Mouse (Mus musculus) CH12F3 (cell line): ENCODE measurements around the gene Tbc1d20.
"Not testable (repeated sequence)": the region's sequence is repeated elsewhere in the genome, so short reads cannot be mapped to it uniquely, and the experiment has no call there.

Experiments used
- in situ Hi-C: fragments of 300-500 bp; cut with MboI; formaldehyde crosslinking; loops from 2 replicates; pipeline ENCODE4 v1.14.3; 2020; ENCODE audit warnings: low sequenced_read_pairs

Gene Tbc1d20

GRCm38 (mm10) chr2:152357254-152357653 lies 63.6 kb downstream of the Tbc1d20 start:
- in situ Hi-C loops = no loop called here

DNA sequence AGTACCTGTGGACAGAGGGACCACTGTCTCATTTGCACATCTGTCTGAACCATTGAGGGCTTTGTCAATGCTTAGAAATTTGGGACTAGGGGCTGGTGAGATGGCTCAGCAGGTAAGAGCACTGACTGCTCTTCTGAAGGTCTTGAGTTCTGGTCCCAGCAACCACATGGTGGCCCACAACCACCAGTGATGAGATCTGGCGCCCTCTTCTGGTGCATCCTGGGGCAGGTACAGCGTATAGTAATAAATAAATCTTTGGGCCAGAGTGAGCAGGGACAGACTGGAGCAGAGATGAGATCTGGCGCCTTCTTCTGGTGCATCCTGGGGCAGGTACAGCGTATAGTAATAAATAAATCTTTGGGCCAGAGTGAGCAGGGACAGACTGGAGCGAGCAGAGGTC lies 65.3 kb downstream of the Tbc1d20 start:
- in situ Hi-C loops = not testable (repeated sequence)

DNA sequence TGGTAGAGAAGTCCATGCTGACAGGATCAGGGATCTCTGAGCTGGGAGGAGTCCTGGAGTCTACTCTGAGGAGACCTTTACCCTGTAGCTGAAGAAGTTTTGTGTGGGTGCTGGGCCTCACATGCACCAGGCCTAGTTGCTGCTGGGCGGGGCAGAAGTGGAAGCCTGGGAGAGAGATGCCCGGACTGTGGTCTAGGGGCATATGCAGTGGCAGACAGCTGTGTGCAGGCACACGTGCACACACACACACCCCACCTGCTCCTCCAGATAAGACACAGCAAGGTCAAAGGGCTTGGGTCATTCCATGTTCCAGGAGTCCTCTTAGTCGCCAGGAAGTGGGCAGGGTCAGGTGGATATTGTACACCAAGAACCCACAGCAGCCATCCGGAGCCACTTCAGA lies 66.0 kb downstream of the Tbc1d20 start:
- in situ Hi-C loops = no loop called here

DNA sequence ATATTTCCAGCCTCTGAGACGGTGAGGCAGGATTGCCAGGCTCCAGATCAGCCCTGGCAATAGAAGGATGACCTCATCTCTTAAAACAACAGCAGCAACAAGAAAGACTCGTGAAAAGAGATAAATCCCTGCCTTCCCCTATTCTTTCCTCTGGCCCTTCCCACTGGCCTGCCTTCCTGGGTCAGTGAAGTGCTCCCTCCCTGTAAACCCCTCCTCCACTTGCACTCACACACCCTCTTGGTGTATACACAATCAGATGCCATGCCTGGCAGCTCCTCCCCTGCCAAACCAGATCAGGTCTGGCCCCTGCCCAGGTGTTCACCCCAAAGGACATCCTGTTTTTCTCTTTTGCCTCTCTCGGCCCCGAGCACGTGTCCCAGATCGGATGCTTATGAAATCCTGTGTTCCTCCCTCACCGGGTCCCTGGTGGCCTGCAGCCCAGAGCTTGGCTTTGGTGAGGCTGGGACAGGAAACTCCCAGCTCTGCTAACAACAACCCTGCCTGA lies 66.7 kb downstream of the Tbc1d20 start:
- in situ Hi-C loops = no loop called here

GRCm38 (mm10) chr2:152361193-152361592 lies 67.6 kb downstream of the Tbc1d20 start:
- in situ Hi-C loops = no loop called here
